ENCODE assay signal across 15 mouse cellular contexts in the genomic region with DNA sequence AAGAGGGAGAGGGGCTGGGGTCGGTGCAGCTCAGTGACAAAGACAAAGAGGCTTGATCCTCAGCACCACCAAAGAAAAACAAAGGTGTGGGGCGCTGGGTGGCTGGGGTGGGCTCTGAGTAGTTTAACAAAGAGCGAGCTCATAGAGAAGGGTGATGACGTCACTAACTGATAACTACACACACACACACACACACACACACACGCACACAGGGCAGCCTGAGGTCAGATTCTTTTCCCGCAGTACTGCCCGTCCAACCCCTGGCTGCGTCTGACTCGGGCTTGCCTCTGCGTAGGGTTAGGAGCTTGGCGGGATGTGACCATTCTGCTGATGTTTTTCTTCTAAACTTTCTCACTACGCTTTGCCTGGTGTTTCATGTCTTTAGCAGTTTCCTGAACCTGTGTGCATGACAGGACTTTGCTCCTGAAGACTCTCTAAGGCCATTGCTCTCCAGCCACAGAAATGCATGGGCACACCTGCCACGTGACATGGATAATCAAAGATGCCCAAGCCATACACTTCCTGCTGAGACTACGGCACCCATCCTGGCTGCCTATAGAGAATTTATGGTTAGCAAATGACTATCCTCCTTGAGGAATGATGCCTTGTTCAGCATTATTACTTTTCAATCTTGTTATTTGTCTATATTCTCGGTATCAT.
"Had no signal": no experiment of that assay in that cellular context is flagged by ENCODE, and none has a peak within 500 bp of the region (broad histone marks: within the 10 kb centered on the region; RNA-seq: fewer than 3 reads in every experiment).

No protein-coding gene starts in this region.

- H3K27me3 ChIP-seq: limb, embryonic 13.5 days; midbrain, embryonic 15.5 days; neural tube, embryonic 12.5 days; stomach, embryonic 15.5 days had no signal

- H3K27ac ChIP-seq: limb, embryonic 13.5 days; liver, embryonic 15.5 days; macrophage; midbrain, embryonic 15.5 days; neural tube, embryonic 12.5 days; stomach, embryonic 15.5 days had no signal

- H3K4me2 ChIP-seq: limb, embryonic 13.5 days; liver, embryonic 15.5 days; midbrain, embryonic 11.5 days; midbrain, embryonic 15.5 days; neural tube, embryonic 12.5 days; stomach, embryonic 15.5 days had no signal

- H3K4me3 ChIP-seq: limb, embryonic 13.5 days; liver, embryonic 15.5 days; megakaryocyte, embryonic 14.5 days; midbrain, embryonic 15.5 days; neural tube, embryonic 12.5 days; stomach, embryonic 15.5 days had no signal

- DNase-seq: kidney, adult 8-10 months; kidney, postnatal 36 days; left cerebral cortex, postnatal 4 days; lung, adult 2 months; lung, postnatal 10 days; spleen, adult 18-20 months; thymus, postnatal 14 days had no signal

- H3K36me3 ChIP-seq: limb, embryonic 13.5 days; liver, embryonic 15.5 days; midbrain, embryonic 15.5 days; neural tube, embryonic 12.5 days; stomach, embryonic 15.5 days had no signal

- H3K4me1 ChIP-seq: liver, embryonic 15.5 days; midbrain, embryonic 15.5 days; neural tube, embryonic 12.5 days; stomach, embryonic 15.5 days had no signal

- H3K9ac ChIP-seq: limb, embryonic 13.5 days; liver, embryonic 15.5 days; midbrain, embryonic 15.5 days; neural tube, embryonic 12.5 days; stomach, embryonic 15.5 days had no signal

- H3K9me3 ChIP-seq: limb, embryonic 13.5 days; liver, embryonic 15.5 days; midbrain, embryonic 15.5 days; neural tube, embryonic 12.5 days; stomach, embryonic 15.5 days had no signal

- ATAC-seq: midbrain, embryonic 15.5 days had no signal
